Mouse (Mus musculus) neural tube, embryonic 14.5 days (tissue): ENCODE results near the gene Kbtbd13. TPM values are rescaled to one million over a fixed set of nuclear protein-coding genes. Genes with fewer than 3 reads are reported as not detected.
A peak's percentile ranks its signal among the peaks of the same experiment; 100 is the strongest.

ENCODE experiments used
- ATAC-seq: fragments of 200-750 bp; cut with Nextera tagmentation; 2 replicates; pipeline ENCODE4 v1.8.0; 2017; ENCODE audit warnings: low read depth, mild to moderate bottlenecking, moderate TSS enrichment, moderate library complexity
- H3K27ac ChIP-seq: fragments of 300-500 bp; sonication (generic); 2 replicates; pipeline ENCODE4 v1.5.1; 2014; ENCODE audit warnings: low read depth, mild to moderate bottlenecking, control low read depth, low read length, moderate library complexity, mixed read lengths
- H3K27me3 ChIP-seq: fragments of 300-500 bp; sonication (generic); 2 replicates; pipeline ENCODE4 v1.6.1; 2014; ENCODE audit warnings: low read length; ENCODE audit not compliant: control insufficient read depth, insufficient read depth
- H3K36me3 ChIP-seq: fragments of 300-500 bp; sonication (generic); 2 replicates; pipeline ENCODE4 v1.6.1; 2014; ENCODE audit warnings: low read length, mixed read lengths; ENCODE audit not compliant: control insufficient read depth, insufficient read depth
- H3K4me1 ChIP-seq: fragments of 300-500 bp; sonication (generic); 2 replicates; pipeline ENCODE4 v1.6.1; 2014; ENCODE audit warnings: low read length; ENCODE audit not compliant: control insufficient read depth, insufficient read depth
- H3K4me2 ChIP-seq: fragments of 300-500 bp; sonication (generic); 2 replicates; pipeline ENCODE4 v1.6.1; 2014; ENCODE audit warnings: mild to moderate bottlenecking, low read depth, low read length, control low read depth
- H3K4me3 ChIP-seq: fragments of 300-500 bp; sonication (generic); 2 replicates; pipeline ENCODE4 v1.5.1; 2014; ENCODE audit warnings: low read depth, low read length, control low read depth, mixed read lengths
- H3K9ac ChIP-seq: fragments of 300-500 bp; sonication (generic); replicated peaks from 2 replicates; pipeline ENCODE4 v1.6.1; 2014; ENCODE audit warnings: low read depth, mild to moderate bottlenecking, control low read depth, low read length, mixed read lengths
- H3K9me3 ChIP-seq: fragments of 300-500 bp; sonication (generic); 2 replicates; pipeline ENCODE4 v1.6.1; 2016; ENCODE audit warnings: low read length; ENCODE audit not compliant: control insufficient read depth
- WGBS: fragments of 180-500 bp; shearing (Covaris S2); extraction: QIAGEN DNeasy Blood & Tissue Kit; methylation state at CpG from one replicate; pipeline ENCODE4 v1.1.7; 2014; 5-methylcytosine and 5-hydroxymethylcytosine counted together
- polyA plus RNA-seq: library from polyadenylated mRNA; unstranded; fragments of >200 nt; fragmentation: Nextera tagmentation; extraction: Ambion mirVana; gene quantifications from 2 replicates; pipeline ENCODE4 v1.2.1, GENCODE M21; 2014

Gene Kbtbd13
- polyA plus RNA-seq, 1 experiment from 2014 or later, result 0.31 TPM

DNA sequence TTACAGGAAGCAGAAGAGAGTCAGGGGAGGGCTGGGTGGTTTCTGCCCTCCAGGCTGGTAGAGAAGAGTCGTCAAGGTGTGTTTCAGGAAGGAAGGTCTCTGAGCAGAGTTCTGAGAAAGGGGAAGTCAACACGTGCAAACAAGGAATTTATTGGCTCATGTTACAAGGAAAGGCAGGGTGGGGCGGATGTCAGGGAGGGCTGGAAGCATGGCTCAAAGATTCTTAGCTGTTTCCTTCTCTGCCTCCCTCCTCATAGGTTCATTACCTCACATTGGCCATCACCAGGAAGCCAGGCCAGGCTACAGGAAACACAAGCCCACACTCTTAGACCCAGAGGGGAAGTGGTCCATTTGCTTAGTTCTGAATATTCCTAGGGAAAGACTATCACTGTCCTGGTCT lies 32.9 kb upstream of the Kbtbd13 start:
- Histone ChIP-seq H3K9ac (no peak overlapping the region), H3K27me3 (no peaks in the 10 kb centered on the region), H3K4me3 (no peak overlapping the region), H3K27ac (no peak overlapping the region), H3K4me2 (no peak overlapping the region), H3K9me3 (no peaks in the 10 kb centered on the region), H3K4me1 (no peaks in the 10 kb centered on the region), H3K36me3 (no peaks in the 10 kb centered on the region)
- no peak for ATAC-seq
- 43% methylated on average over 3 of the region's 3 CpGs for WGBS

GRCm38 (mm10) chr9:65422760-65423501 lies 31.5 kb upstream of the Kbtbd13 start, which contains the start of gene Slc51b:
Slc51b (minus strand) TSS chr9:65422955.
- Histone ChIP-seq H3K36me3 (no peaks in the 10 kb centered on the region), H3K4me1 (no peaks in the 10 kb centered on the region), H3K27me3 (no peaks in the 10 kb centered on the region), H3K4me2 (no peak within 1 kb of the TSS), H3K9me3 (no peaks in the 10 kb centered on the region), H3K9ac (0 out of 2 replicates have a peak within 1 kb of the TSS, but pooled peaks have one; percentile 8), H3K27ac (no peak within 1 kb of the TSS), H3K4me3 (no peak within 1 kb of the TSS)
- 81% methylated on average over 11 of the region's 11 CpGs for whole genome bisulfite sequencing
- ATAC-seq, result no peak

DNA sequence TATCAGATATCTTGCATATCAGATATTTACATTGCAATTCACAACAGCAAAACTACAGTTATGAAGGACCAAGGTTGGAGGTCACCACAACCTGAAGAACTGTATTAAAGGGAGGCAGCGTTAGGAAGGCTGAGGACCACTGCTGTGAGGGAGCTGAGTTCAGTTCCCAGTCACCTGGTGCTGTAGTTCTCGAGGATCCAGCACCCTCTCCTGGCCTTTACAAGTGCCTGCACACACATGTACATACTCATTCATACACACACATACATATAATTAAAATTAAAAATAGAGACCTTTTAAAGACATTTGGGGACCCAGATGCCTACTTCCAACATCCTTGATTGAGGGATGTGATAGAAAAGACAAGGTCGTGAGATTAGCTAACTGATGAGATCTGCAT lies 28.2 kb upstream of the Kbtbd13 start:
- H3K4me3 ChIP-seq, result no peak overlapping the region
- no peak overlapping the region for H3K4me2 ChIP-seq
- no peaks in the 10 kb centered on the region for H3K36me3 ChIP-seq
- no peak overlapping the region for H3K27ac ChIP-seq
- ATAC-seq, result no peak
- 84% methylated on average over 3 of the region's 3 CpGs for WGBS
- H3K27me3 ChIP-seq, result no peaks in the 10 kb centered on the region
- H3K9ac ChIP-seq, result no peak overlapping the region
- H3K4me1 ChIP-seq, result no peaks in the 10 kb centered on the region
- H3K9me3 ChIP-seq, result no peaks in the 10 kb centered on the region

DNA sequence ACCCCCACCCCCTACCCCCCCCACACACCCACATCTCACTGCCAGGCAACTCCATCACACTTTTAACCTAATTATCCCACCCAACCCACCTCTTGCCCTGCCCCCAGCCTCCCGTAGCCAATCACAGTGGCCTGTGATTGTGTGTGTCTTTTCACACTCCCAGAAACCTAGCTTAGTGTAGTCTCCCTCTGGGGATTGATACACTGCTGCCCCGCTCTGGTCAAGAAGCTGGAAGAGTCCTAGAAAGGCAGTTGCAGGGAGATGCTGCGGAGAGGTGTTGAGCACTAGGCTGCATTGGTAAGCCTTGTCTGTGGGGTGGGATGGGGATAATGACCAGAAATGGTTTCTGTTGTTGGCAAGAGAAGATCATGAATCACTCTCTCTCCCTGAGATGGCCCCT lies 26.3 kb upstream of the Kbtbd13 start:
- Histone ChIP-seq H3K4me2 (no peak overlapping the region), H3K4me1 (no peaks in the 10 kb centered on the region), H3K9ac (no peak overlapping the region), H3K9me3 (no peaks in the 10 kb centered on the region), H3K36me3 (no peaks in the 10 kb centered on the region), H3K4me3 (no peak overlapping the region), H3K27me3 (no peaks in the 10 kb centered on the region), H3K27ac (no peak overlapping the region)
- ATAC-seq, result no peak
- WGBS, result 34% methylated on average over 3 of the region's 3 CpGs

GRCm38 (mm10) chr9:65411326-65411725 lies 19.9 kb upstream of the Kbtbd13 start:
- Histone ChIP-seq H3K9ac (no peak overlapping the region), H3K36me3 (no peaks in the 10 kb centered on the region), H3K4me2 (no peak overlapping the region), H3K27me3 (no peaks in the 10 kb centered on the region), H3K4me3 (no peak overlapping the region), H3K9me3 (no peaks in the 10 kb centered on the region), H3K4me1 (no peaks in the 10 kb centered on the region), H3K27ac (no peak overlapping the region)
- no peak for ATAC-seq
- 81% methylated on average over 3 of the region's 3 CpGs for WGBS

DNA sequence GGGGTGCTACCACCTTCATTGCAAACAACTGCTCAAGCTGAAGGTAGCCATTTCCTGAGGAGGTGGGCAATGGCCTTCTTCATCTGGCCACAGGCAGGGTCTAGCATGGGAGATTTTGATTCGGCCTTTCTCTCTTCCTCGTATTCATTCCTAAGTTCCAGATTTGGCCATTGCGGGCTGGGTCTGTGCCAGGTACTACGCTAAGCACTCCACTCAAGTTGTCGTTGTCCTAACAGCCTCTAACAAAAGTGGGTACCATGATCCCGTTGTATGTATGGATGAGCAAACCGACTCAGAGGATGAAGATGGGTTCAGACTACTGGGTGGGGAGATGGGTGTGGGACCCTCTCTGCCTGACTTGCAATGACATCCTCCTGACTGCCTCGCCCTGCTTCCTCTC lies 18.9 kb upstream of the Kbtbd13 start:
- H3K9me3 ChIP-seq, result no peaks in the 10 kb centered on the region
- H3K9ac ChIP-seq, result no peak overlapping the region
- H3K4me3 ChIP-seq, result no peak overlapping the region
- no peaks in the 10 kb centered on the region for H3K36me3 ChIP-seq
- WGBS, result 94% methylated on average over 8 of the region's 8 CpGs
- H3K27me3 ChIP-seq, result no peaks in the 10 kb centered on the region
- H3K4me2 ChIP-seq, result no peak overlapping the region
- no peak overlapping the region for H3K27ac ChIP-seq
- no peak for ATAC-seq
- H3K4me1 ChIP-seq, result no peaks in the 10 kb centered on the region

GRCm38 (mm10) chr9:65408871-65409295 lies 17.4 kb upstream of the Kbtbd13 start:
- Histone ChIP-seq H3K27me3 (no peaks in the 10 kb centered on the region), H3K9me3 (no peaks in the 10 kb centered on the region), H3K4me1 (no peaks in the 10 kb centered on the region), H3K9ac (no peak overlapping the region), H3K4me3 (no peak overlapping the region), H3K27ac (no peak overlapping the region), H3K4me2 (no peak overlapping the region), H3K36me3 (no peaks in the 10 kb centered on the region)
- 70% methylated on average over 5 of the region's 5 CpGs for WGBS
- no peak for ATAC-seq

GRCm38 (mm10) chr9:65407861-65408260 lies 16.4 kb upstream of the Kbtbd13 start:
- Histone ChIP-seq H3K27me3 (no peaks in the 10 kb centered on the region), H3K9me3 (no peaks in the 10 kb centered on the region), H3K9ac (no peak overlapping the region), H3K27ac (no peak overlapping the region), H3K36me3 (no peaks in the 10 kb centered on the region), H3K4me3 (no peak overlapping the region), H3K4me1 (no peaks in the 10 kb centered on the region), H3K4me2 (no peak overlapping the region)
- WGBS, result 75% methylated on average over 3 of the region's 3 CpGs
- ATAC-seq, result no peak

GRCm38 (mm10) chr9:65407327-65407726 lies 15.9 kb upstream of the Kbtbd13 start:
- H3K27ac ChIP-seq, result no peak overlapping the region
- no peaks in the 10 kb centered on the region for H3K9me3 ChIP-seq
- H3K4me1 ChIP-seq, result no peaks in the 10 kb centered on the region
- no peak overlapping the region for H3K9ac ChIP-seq
- no peak for ATAC-seq
- H3K27me3 ChIP-seq, result no peaks in the 10 kb centered on the region
- WGBS, result 82% methylated on average over 5 of the region's 5 CpGs
- no peaks in the 10 kb centered on the region for H3K36me3 ChIP-seq
- H3K4me2 ChIP-seq, result no peak overlapping the region
- H3K4me3 ChIP-seq, result no peak overlapping the region
